Mouse (Mus musculus) ZHBTc4 (cell line): ENCODE data around the gene Lekr1.
A peak's percentile ranks its signal among the peaks of the same experiment; 100 is the strongest.

Experiments
- DNase-seq: peaks from one replicate; pipeline ENCODE4 v3.0.0-alpha.2; 2011; ENCODE audit warnings: low read depth, low spot score

Gene Lekr1

DNA sequence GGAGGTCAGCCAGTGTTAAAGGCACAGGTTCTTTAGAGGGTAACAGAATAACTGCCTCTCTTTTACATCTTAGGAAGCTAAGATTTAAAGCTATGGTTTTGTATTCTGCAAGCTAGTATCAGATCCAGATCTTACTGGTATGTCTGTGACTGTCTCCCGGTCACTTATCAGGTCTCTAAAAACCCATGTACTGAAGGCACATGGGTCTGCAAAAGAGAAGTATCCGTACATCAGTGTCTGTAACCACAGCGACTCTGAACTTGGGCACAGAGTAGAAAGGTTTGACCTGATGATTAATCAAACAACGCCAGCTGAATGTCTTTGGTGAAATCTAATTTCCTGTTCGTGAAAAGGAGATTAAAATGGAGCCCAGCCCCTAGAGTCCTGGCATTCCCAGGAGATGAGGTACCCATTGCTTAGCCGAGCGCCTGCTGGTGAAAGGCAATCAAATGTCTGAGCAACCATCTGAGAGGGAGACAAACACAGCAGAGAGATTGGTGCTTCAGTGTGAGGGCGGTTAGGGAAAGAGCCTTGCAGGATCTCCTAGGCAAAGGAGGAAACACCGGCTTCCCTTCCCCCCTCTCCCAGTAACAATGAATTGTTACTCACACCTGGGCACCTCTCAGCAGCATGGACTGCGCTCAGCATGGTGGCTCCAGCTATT is 205.7 kb downstream of the Lekr1 start:
- peak; percentile 29 for DNase-seq

DNA sequence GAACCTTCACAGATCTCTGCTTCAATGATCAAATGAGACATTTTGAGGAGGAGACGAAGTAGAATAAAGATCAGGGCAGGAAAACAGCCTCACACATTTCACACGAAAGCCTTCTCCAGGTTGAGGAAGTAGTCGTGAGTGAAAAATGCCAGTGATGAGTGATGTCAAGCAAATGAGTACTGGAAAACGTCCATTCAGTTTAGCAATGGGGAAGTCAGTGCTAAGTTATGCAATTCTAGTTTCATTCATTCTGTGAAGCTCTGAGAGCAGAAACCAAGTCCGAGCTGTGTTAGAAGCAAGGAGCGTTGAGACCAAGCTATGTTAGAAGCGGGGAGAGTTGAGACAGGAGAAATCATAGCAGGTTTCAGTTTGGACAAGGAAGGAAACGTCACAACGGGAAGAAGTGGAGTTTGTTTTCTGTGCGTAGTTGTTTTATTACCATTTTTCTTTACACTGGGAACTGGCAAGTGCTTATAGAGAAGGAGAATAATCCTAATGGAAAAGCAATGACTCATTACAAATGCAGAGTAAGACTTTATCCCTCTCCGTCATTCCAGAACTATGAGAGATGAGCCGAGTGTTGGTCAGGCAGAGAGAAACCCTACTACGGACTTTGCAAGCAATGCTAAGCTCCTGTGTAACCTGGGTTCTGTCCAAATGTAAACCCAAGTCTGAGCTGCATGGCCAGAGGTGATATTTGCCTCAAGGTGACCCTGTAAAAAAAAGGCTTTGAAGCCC is 207.2 kb downstream of the Lekr1 start:
- DNase-seq = no peak
